Mouse (Mus musculus): Measurements from ENCODE around the gene Gria3. TPM values are rescaled to one million over a fixed set of nuclear protein-coding genes. Genes with fewer than 3 reads are reported as not detected.

Gene Gria3
- polyA plus RNA-seq, 1 experiment from 2014 or later = 21.1 TPM

- no peak overlapping the region for H3K9ac ChIP-seq (replicated peaks; ENCODE audit: low read depth, low read length)
- ATAC-seq (ENCODE audit: low read depth) = no peak
- H3K27ac ChIP-seq (ENCODE audit: low read depth, low read length) = no peak overlapping the region
- H3K9me3 ChIP-seq (ENCODE audit: control insufficient read depth, low read length) = no peaks in the 10 kb centered on the region
- no peaks in the 10 kb centered on the region for H3K36me3 ChIP-seq (ENCODE audit: control insufficient read depth, insufficient read depth, low read length)
- no peak overlapping the region for H3K4me2 ChIP-seq (ENCODE audit: low read depth, low read length)
- no peaks in the 10 kb centered on the region for H3K4me1 ChIP-seq (ENCODE audit: control insufficient read depth, insufficient read depth, low read length)
- no peak overlapping the region for H3K4me3 ChIP-seq (ENCODE audit: low read depth, low read length)
- H3K27me3 ChIP-seq (ENCODE audit: control insufficient read depth, insufficient read depth, low read length) = no peaks in the 10 kb centered on the region
- WGBS = 78% methylated on average over 2 of the region's 2 CpGs
Measured at GRCm38 (mm10) chrX:41532511-41532910, 131.9 kb downstream of the Gria3 start.

- no peak overlapping the region for H3K4me3 ChIP-seq (ENCODE audit: low read depth, low read length)
- no peaks in the 10 kb centered on the region for H3K36me3 ChIP-seq (ENCODE audit: control insufficient read depth, insufficient read depth, low read length)
- H3K9ac ChIP-seq (replicated peaks; ENCODE audit: low read depth, low read length) = no peak overlapping the region
- H3K4me2 ChIP-seq (ENCODE audit: low read depth, low read length) = no peak overlapping the region
- H3K4me1 ChIP-seq (ENCODE audit: control insufficient read depth, insufficient read depth, low read length) = no peaks in the 10 kb centered on the region
- no peaks in the 10 kb centered on the region for H3K27me3 ChIP-seq (ENCODE audit: control insufficient read depth, insufficient read depth, low read length)
- ATAC-seq (ENCODE audit: low read depth) = no peak
- H3K27ac ChIP-seq (ENCODE audit: low read depth, low read length) = no peak overlapping the region
- WGBS = 68% methylated on average over 2 of the region's 2 CpGs
- H3K9me3 ChIP-seq (ENCODE audit: control insufficient read depth, low read length) = no peaks in the 10 kb centered on the region
Measured at GRCm38 (mm10) chrX:41535886-41536285, 135.2 kb downstream of the Gria3 start.

- no peak overlapping the region for H3K27ac ChIP-seq (ENCODE audit: low read depth, low read length)
- H3K9me3 ChIP-seq (ENCODE audit: control insufficient read depth, low read length) = no peaks in the 10 kb centered on the region
- H3K36me3 ChIP-seq (ENCODE audit: control insufficient read depth, insufficient read depth, low read length) = no peaks in the 10 kb centered on the region
- no peaks in the 10 kb centered on the region for H3K27me3 ChIP-seq (ENCODE audit: control insufficient read depth, insufficient read depth, low read length)
- H3K4me3 ChIP-seq (ENCODE audit: low read depth, low read length) = no peak overlapping the region
- ATAC-seq (ENCODE audit: low read depth) = no peak
- no peak overlapping the region for H3K4me2 ChIP-seq (ENCODE audit: low read depth, low read length)
- WGBS = 73% methylated on average over 6 of the region's 6 CpGs
- no peak overlapping the region for H3K9ac ChIP-seq (replicated peaks; ENCODE audit: low read depth, low read length)
- no peaks in the 10 kb centered on the region for H3K4me1 ChIP-seq (ENCODE audit: control insufficient read depth, insufficient read depth, low read length)
Measured at GRCm38 (mm10) chrX:41562296-41563060, 161.8 kb downstream of the Gria3 start.

DNA sequence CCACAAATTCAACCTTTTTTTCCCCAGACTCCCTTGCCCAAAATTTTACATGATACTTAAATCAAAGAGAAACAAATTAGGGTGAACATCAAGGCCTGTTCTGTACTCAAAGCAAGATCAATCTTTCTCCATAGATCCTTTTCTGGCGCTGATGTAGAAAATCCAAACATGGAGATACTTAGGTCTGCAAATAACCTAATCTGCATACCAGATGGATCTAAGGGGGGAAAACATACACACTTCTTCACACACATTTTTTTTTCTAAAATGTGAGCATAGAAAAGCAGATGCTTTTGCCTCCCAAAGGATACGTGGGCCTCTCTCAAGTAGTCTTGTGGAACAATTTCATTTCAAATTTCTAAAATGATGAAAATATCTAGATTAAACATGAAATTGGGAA, 164.2 kb downstream of the Gria3 start:
- Histone ChIP-seq H3K4me1 (ENCODE audit: control insufficient read depth, insufficient read depth, low read length) (no peaks in the 10 kb centered on the region), H3K9me3 (ENCODE audit: control insufficient read depth, low read length) (no peaks in the 10 kb centered on the region), H3K4me3 (ENCODE audit: low read depth, low read length) (no peak overlapping the region), H3K4me2 (ENCODE audit: low read depth, low read length) (no peak overlapping the region), H3K9ac (replicated peaks; ENCODE audit: low read depth, low read length) (no peak overlapping the region), H3K36me3 (ENCODE audit: control insufficient read depth, insufficient read depth, low read length) (no peaks in the 10 kb centered on the region), H3K27ac (ENCODE audit: low read depth, low read length) (no peak overlapping the region), H3K27me3 (ENCODE audit: control insufficient read depth, insufficient read depth, low read length) (no peaks in the 10 kb centered on the region)
- WGBS = 84% methylated on average over 2 of the region's 2 CpGs
- no peak for ATAC-seq (ENCODE audit: low read depth)

- Histone ChIP-seq H3K27me3 (ENCODE audit: control insufficient read depth, insufficient read depth, low read length) (no peaks in the 10 kb centered on the region), H3K9ac (replicated peaks; ENCODE audit: low read depth, low read length) (no peak overlapping the region), H3K9me3 (ENCODE audit: control insufficient read depth, low read length) (no peaks in the 10 kb centered on the region), H3K4me1 (ENCODE audit: control insufficient read depth, insufficient read depth, low read length) (no peaks in the 10 kb centered on the region), H3K27ac (ENCODE audit: low read depth, low read length) (no peak overlapping the region), H3K4me3 (ENCODE audit: low read depth, low read length) (no peak overlapping the region), H3K4me2 (ENCODE audit: low read depth, low read length) (no peak overlapping the region), H3K36me3 (ENCODE audit: control insufficient read depth, insufficient read depth, low read length) (no peaks in the 10 kb centered on the region)
- no peak for ATAC-seq (ENCODE audit: low read depth)
- 90% methylated on average over 1 of the region's 1 CpGs for WGBS
Measured at GRCm38 (mm10) chrX:41573079-41573478, 172.4 kb downstream of the Gria3 start.

DNA sequence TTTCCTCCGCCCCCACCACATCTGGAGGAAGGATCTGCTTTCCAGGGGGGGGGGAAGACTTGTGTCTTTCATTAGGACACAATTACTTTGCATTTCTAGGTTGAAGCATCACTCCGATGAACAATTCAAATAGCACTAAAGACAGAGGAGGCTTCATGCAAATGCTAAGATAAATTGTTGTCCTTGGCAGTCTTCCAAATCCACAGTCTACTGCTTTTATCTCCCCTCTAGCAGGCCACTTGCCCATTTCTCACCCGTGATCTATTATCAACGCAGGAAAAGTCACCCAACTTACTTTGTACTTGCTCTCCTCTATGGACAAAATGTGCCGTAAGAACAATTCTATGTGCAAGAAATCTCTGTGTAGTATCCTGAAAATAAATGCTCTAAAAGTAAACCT, 178.1 kb downstream of the Gria3 start:
- Histone ChIP-seq H3K4me3 (ENCODE audit: low read depth, low read length) (no peak overlapping the region), H3K4me1 (ENCODE audit: control insufficient read depth, insufficient read depth, low read length) (no peaks in the 10 kb centered on the region), H3K9ac (replicated peaks; ENCODE audit: low read depth, low read length) (no peak overlapping the region), H3K36me3 (ENCODE audit: control insufficient read depth, insufficient read depth, low read length) (no peaks in the 10 kb centered on the region), H3K9me3 (ENCODE audit: control insufficient read depth, low read length) (no peaks in the 10 kb centered on the region), H3K4me2 (ENCODE audit: low read depth, low read length) (no peak overlapping the region), H3K27ac (ENCODE audit: low read depth, low read length) (no peak overlapping the region), H3K27me3 (ENCODE audit: control insufficient read depth, insufficient read depth, low read length) (no peaks in the 10 kb centered on the region)
- no peak for ATAC-seq (ENCODE audit: low read depth)
- WGBS = 38% methylated on average over 5 of the region's 5 CpGs

GRCm38 (mm10) chrX:41587692-41588091, 187.0 kb downstream of the Gria3 start:
- ATAC-seq (ENCODE audit: low read depth) = no peak
- H3K27me3 ChIP-seq (ENCODE audit: control insufficient read depth, insufficient read depth, low read length) = no peaks in the 10 kb centered on the region
- H3K4me2 ChIP-seq (ENCODE audit: low read depth, low read length) = no peak overlapping the region
- no peak overlapping the region for H3K9ac ChIP-seq (replicated peaks; ENCODE audit: low read depth, low read length)
- H3K9me3 ChIP-seq (ENCODE audit: control insufficient read depth, low read length) = no peaks in the 10 kb centered on the region
- H3K27ac ChIP-seq (ENCODE audit: low read depth, low read length) = no peak overlapping the region
- no peaks in the 10 kb centered on the region for H3K36me3 ChIP-seq (ENCODE audit: control insufficient read depth, insufficient read depth, low read length)
- H3K4me1 ChIP-seq (ENCODE audit: control insufficient read depth, insufficient read depth, low read length) = no peaks in the 10 kb centered on the region
- H3K4me3 ChIP-seq (ENCODE audit: low read depth, low read length) = no peak overlapping the region
- 88% methylated on average over 3 of the region's 3 CpGs for WGBS

DNA sequence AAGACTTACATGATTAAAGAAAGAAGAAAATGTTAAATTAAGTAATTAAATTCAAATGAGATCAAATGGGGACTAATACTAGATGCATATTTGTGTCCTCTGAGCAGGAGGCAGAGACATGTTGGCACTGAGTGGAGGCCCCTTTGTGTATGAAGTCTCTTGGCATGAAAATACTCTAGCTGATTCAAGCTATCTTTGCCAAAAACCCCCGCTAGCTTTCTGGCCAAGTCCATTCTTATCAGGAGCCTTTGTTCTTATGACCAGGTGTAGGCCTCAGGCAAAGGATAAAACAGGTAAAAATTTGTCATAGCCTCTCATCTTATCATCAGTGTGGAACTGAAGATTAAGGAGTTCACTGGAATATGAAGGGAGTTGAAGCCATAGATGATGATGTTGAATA, 206.5 kb downstream of the Gria3 start:
- WGBS = 93% methylated on average over 1 of the region's 1 CpGs
- Histone ChIP-seq H3K4me1 (ENCODE audit: control insufficient read depth, insufficient read depth, low read length) (no peaks in the 10 kb centered on the region), H3K27ac (ENCODE audit: low read depth, low read length) (no peak overlapping the region), H3K9me3 (ENCODE audit: control insufficient read depth, low read length) (no peaks in the 10 kb centered on the region), H3K36me3 (ENCODE audit: control insufficient read depth, insufficient read depth, low read length) (no peaks in the 10 kb centered on the region), H3K27me3 (ENCODE audit: control insufficient read depth, insufficient read depth, low read length) (no peaks in the 10 kb centered on the region), H3K4me2 (ENCODE audit: low read depth, low read length) (no peak overlapping the region), H3K9ac (replicated peaks; ENCODE audit: low read depth, low read length) (no peak overlapping the region), H3K4me3 (ENCODE audit: low read depth, low read length) (no peak overlapping the region)
- ATAC-seq (ENCODE audit: low read depth) = no peak

DNA sequence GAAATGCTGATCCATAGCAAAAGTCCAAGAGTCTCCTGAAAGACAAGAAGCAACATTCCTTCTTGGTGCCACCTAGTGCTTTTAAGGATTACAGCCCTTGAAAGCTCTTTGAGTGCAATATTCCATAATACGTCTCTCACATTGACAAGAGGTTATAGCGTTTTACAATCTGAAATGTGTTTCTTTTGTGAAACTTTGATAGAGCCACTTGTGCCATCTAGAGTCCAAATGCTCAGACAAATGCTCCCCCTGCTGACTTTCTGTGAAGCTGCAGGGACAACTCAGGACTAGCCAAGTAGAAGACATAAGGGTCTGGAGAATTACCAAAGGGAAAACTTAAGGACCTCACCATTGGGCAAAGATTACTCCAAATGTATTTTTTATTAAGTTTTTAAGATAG, 214.3 kb downstream of the Gria3 start:
- no peaks in the 10 kb centered on the region for H3K4me1 ChIP-seq (ENCODE audit: control insufficient read depth, insufficient read depth, low read length)
- no peak overlapping the region for H3K4me2 ChIP-seq (ENCODE audit: low read depth, low read length)
- WGBS = 19% methylated on average over 2 of the region's 2 CpGs
- H3K4me3 ChIP-seq (ENCODE audit: low read depth, low read length) = no peak overlapping the region
- H3K27ac ChIP-seq (ENCODE audit: low read depth, low read length) = no peak overlapping the region
- H3K27me3 ChIP-seq (ENCODE audit: control insufficient read depth, insufficient read depth, low read length) = no peaks in the 10 kb centered on the region
- no peaks in the 10 kb centered on the region for H3K9me3 ChIP-seq (ENCODE audit: control insufficient read depth, low read length)
- H3K36me3 ChIP-seq (ENCODE audit: control insufficient read depth, insufficient read depth, low read length) = no peaks in the 10 kb centered on the region
- H3K9ac ChIP-seq (replicated peaks; ENCODE audit: low read depth, low read length) = no peak overlapping the region
- ATAC-seq (ENCODE audit: low read depth) = no peak

All from neural tube, embryonic 14.5 days (tissue).